Mouse (Mus musculus): Measurements from ENCODE around the gene Homer2. TPM values are rescaled to one million over a fixed set of nuclear protein-coding genes. Genes with fewer than 3 reads are reported as not detected.

The Homer2 gene
- total and polyA plus RNA-seq, 3 experiments: 0.08 TPM; not detected in 2

DNA sequence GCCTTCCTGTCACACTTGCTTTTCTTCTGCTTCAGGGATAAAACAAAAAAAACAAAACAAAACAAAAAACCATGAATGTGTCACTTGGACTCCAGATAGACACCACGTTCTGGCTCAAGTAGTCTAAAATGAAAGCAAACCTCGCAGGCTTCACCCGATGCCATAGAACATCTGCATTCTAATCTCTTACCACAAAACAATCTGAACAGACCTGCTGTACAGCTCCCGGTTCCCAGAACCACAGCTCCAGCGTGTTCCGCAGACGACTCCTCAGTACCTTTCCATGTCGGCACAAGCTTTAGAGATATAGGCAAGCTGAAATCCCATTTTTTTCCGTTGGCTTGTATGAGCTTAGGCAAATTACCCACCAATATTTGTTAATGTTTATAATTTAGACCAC lies 22.5 kb upstream of the Homer2 start:
- in situ Hi-C loops (cut with MboI; ENCODE audit: low pct_ligation_motif_present, low pct_unique_long_range_greater_than_20kb, low sequenced_read_pairs) (no loop called here), dilution Hi-C loops (cut with MboI; ENCODE audit: extremely low pct_ligation_motif_present, extremely low pct_unique_long_range_greater_than_20kb, low sequenced_read_pairs) (no loop called here)
- no peaks in the 10 kb centered on the region for H3K79me2 ChIP-seq (replicated peaks; ENCODE audit: control insufficient read depth, extremely low read depth, insufficient read depth, poor library complexity, severe bottlenecking)
- no peak for DNase-seq (ENCODE audit: extremely low read depth)
- no peak overlapping the region for H3K9ac ChIP-seq (ENCODE audit: insufficient read depth, low read depth)
- H3K4me1 ChIP-seq (ENCODE audit: control insufficient read depth in 1 of 2, insufficient read depth in 2 of 2): peaks cover 3 to 21% of the 10 kb centered on the region in 2 experiments
- no peaks in the 10 kb centered on the region for H3K27me3 ChIP-seq (replicated peaks)
- no peaks in the 10 kb centered on the region for H3K9me3 ChIP-seq (replicated peaks; ENCODE audit: low read length)
- H3K4me3 ChIP-seq (replicated peaks in 1 of 3; ENCODE audit: low read depth in 2 of 3, low read length in 2 of 3, poor library complexity in 1 of 3): no peak overlapping the region
- no peak overlapping the region for H3K27ac ChIP-seq (ENCODE audit: insufficient read depth, low read depth)
- TF ChIP-seq BHLHE40 (IDR thresholded peaks at IDR 0.05; ENCODE audit: low read depth, low read length): no peak
- no peak for TF ChIP-seq ETS1 (conservative IDR thresholded peaks at IDR 0.05; ENCODE audit: low read depth, low read length)
- H3K4me2 ChIP-seq (ENCODE audit: insufficient read depth, low read depth, poor library complexity, severe bottlenecking): peak overlapping the region; percentile 51
- H3K36me3 ChIP-seq (replicated peaks in 1 of 2; ENCODE audit: control insufficient read depth in 1 of 2, insufficient read depth in 1 of 2, low read length in 1 of 2): no peaks in the 10 kb centered on the region

DNA sequence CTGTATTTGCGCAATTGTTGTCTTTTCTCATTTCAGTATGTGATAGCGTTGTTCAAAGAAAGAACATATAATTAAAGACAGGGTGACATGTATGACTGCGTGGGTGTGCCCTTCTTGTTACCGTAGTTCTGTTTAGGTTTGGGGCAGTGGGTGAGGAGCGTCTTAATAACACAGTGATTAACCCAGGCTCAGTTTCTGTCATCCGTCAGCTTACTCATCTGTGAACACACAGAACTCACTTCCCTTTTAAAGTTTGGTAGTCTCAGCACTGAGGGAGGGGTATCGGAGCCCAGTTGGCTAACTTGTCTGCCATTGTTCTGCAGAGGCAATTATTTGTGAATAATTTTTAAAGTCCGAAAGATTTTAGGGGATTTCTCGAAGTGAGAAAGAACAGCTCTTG lies 20.4 kb upstream of the Homer2 start:
- no peaks in the 10 kb centered on the region for H3K36me3 ChIP-seq (replicated peaks in 1 of 2; ENCODE audit: control insufficient read depth in 1 of 2, insufficient read depth in 1 of 2, low read length in 1 of 2)
- no peak overlapping the region for H3K9ac ChIP-seq (ENCODE audit: insufficient read depth, low read depth)
- in situ Hi-C loops (cut with MboI; ENCODE audit: low pct_ligation_motif_present, low pct_unique_long_range_greater_than_20kb, low sequenced_read_pairs): no loop called here
- no peak overlapping the region for H3K27ac ChIP-seq (ENCODE audit: insufficient read depth, low read depth)
- H3K4me3 ChIP-seq (replicated peaks in 1 of 3; ENCODE audit: low read depth in 2 of 3, low read length in 2 of 3, poor library complexity in 1 of 3): no peak overlapping the region
- H3K27me3 ChIP-seq (replicated peaks): no peaks in the 10 kb centered on the region
- peaks cover 3 to 21% of the 10 kb centered on the region in 2 experiments for H3K4me1 ChIP-seq (ENCODE audit: control insufficient read depth in 1 of 2, insufficient read depth in 2 of 2)
- dilution Hi-C loops (cut with MboI; ENCODE audit: extremely low pct_ligation_motif_present, extremely low pct_unique_long_range_greater_than_20kb, low sequenced_read_pairs): no loop called here
- no peaks in the 10 kb centered on the region for H3K9me3 ChIP-seq (replicated peaks; ENCODE audit: low read length)
- peak overlapping the region; percentile 26; the same call in 1 of the 2 replicates for H3K4me2 ChIP-seq (ENCODE audit: insufficient read depth, low read depth, poor library complexity, severe bottlenecking)
- no peak for TF ChIP-seq USF2 (conservative IDR thresholded peaks at IDR 0.05; ENCODE audit: low read depth, low read length)
- peak; percentile 44; the same call in 1 of the 2 replicates for TF ChIP-seq IRF4 (IDR thresholded peaks at IDR 0.05; ENCODE audit: low read depth, low read length)
- H3K79me2 ChIP-seq (replicated peaks; ENCODE audit: control insufficient read depth, extremely low read depth, insufficient read depth, poor library complexity, severe bottlenecking): no peaks in the 10 kb centered on the region
- peak; percentile 50 for DNase-seq (ENCODE audit: extremely low read depth)

DNA sequence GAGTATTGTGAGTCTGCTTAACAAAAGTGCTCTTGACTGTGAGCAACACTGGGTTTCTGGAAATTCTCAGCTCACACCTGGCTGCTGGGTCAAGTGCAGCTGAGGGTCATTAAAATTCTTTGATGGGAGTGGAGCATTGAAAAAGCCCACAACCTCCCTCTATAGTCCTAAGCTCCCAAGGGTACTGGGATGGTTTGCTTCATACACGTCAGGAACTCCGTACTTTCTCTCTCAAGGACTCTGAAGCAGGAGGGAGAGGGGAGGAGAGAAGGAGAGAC lies 19.3 kb upstream of the Homer2 start:
- no peak overlapping the region for H3K9ac ChIP-seq (ENCODE audit: insufficient read depth, low read depth)
- dilution Hi-C loops (cut with MboI; ENCODE audit: extremely low pct_ligation_motif_present, extremely low pct_unique_long_range_greater_than_20kb, low sequenced_read_pairs) (no loop called here), in situ Hi-C loops (cut with MboI; ENCODE audit: low pct_ligation_motif_present, low pct_unique_long_range_greater_than_20kb, low sequenced_read_pairs) (no loop called here)
- H3K79me2 ChIP-seq (replicated peaks; ENCODE audit: control insufficient read depth, extremely low read depth, insufficient read depth, poor library complexity, severe bottlenecking): no peaks in the 10 kb centered on the region
- peaks cover 3% of the 10 kb centered on the region for H3K27me3 ChIP-seq (replicated peaks)
- no peak for TF ChIP-seq MEF2A (IDR thresholded peaks at IDR 0.05; ENCODE audit: borderline replicate concordance, low read depth, low read length)
- no peak for TF ChIP-seq RCOR1 (conservative IDR thresholded peaks at IDR 0.05; ENCODE audit: low read depth, low read length)
- no peak for TF ChIP-seq MAFK (IDR thresholded peaks at IDR 0.05; ENCODE audit: insufficient replicate concordance, low read length)
- TF ChIP-seq MXI1 (IDR thresholded peaks at IDR 0.05; ENCODE audit: low read depth, low read length): no peak
- TF ChIP-seq GABPA (IDR thresholded peaks at IDR 0.05; ENCODE audit: insufficient replicate concordance, low read depth, low read length): no peak
- TF ChIP-seq MAX (IDR thresholded peaks at IDR 0.05; ENCODE audit: low read length): no peak
- TF ChIP-seq ZMIZ1 (IDR thresholded peaks at IDR 0.05; ENCODE audit: low read depth, low read length): no peak
- TF ChIP-seq POLR2A (IDR thresholded peaks at IDR 0.05; ENCODE audit: low read depth, low read length): no peak
- TF ChIP-seq USF1 (IDR thresholded peaks at IDR 0.05; ENCODE audit: low read depth, low read length): no peak
- no peak for TF ChIP-seq EP300 (IDR thresholded peaks at IDR 0.05; ENCODE audit: low read length)
- TF ChIP-seq TBP (conservative IDR thresholded peaks at IDR 0.05; ENCODE audit: low read depth, low read length): no peak
- no peak for TF ChIP-seq ETS1 (conservative IDR thresholded peaks at IDR 0.05; ENCODE audit: low read depth, low read length)
- TF ChIP-seq MYC (IDR thresholded peaks at IDR 0.05; ENCODE audit: low read depth, low read length): no peak
- no peak for TF ChIP-seq UBTF (IDR thresholded peaks at IDR 0.05; ENCODE audit: low read depth, low read length)
- no peak for TF ChIP-seq BHLHE40 (IDR thresholded peaks at IDR 0.05; ENCODE audit: low read depth, low read length)
- no peak for TF ChIP-seq RAD21 (IDR thresholded peaks at IDR 0.05; ENCODE audit: low read depth, low read length)
- no peak for TF ChIP-seq TCF12 (IDR thresholded peaks at IDR 0.05; ENCODE audit: low read depth, low read length)
- TF ChIP-seq CHD1 (IDR thresholded peaks at IDR 0.05; ENCODE audit: low read depth, low read length): no peak
- TF ChIP-seq POLR2AphosphoS2 (IDR thresholded peaks at IDR 0.05; ENCODE audit: low read depth, low read length): no peak
- TF ChIP-seq SMC3 (IDR thresholded peaks at IDR 0.05; ENCODE audit: low read depth, low read length): no peak
- no peak overlapping the region for H3K4me3 ChIP-seq (replicated peaks in 1 of 3; ENCODE audit: low read depth in 2 of 3, low read length in 2 of 3, poor library complexity in 1 of 3)
- no peak overlapping the region for H3K4me2 ChIP-seq (ENCODE audit: insufficient read depth, low read depth, poor library complexity, severe bottlenecking)
- no peaks in the 10 kb centered on the region for H3K9me3 ChIP-seq (replicated peaks; ENCODE audit: low read length)
- peaks cover 3 to 21% of the 10 kb centered on the region in 2 experiments for H3K4me1 ChIP-seq (ENCODE audit: control insufficient read depth in 1 of 2, insufficient read depth in 2 of 2)
- no peaks in the 10 kb centered on the region for H3K36me3 ChIP-seq (replicated peaks in 1 of 2; ENCODE audit: control insufficient read depth in 1 of 2, insufficient read depth in 1 of 2, low read length in 1 of 2)
- no peak overlapping the region for H3K27ac ChIP-seq (ENCODE audit: insufficient read depth, low read depth)
- no peak for DNase-seq (ENCODE audit: extremely low read depth)
